Mouse (Mus musculus) embryo, embryonic 10.5 days (tissue): ENCODE results near the gene Slc43a2.
"Not testable (repeated sequence)": the region's sequence is repeated elsewhere in the genome, so short reads cannot be mapped to it uniquely, and the experiment has no call there.

ENCODE experiments used
- DNase-seq: peaks from one replicate; pipeline ENCODE4 v3.0.0-alpha.2; 2015; ENCODE audit warnings: low spot score

Slc43a2 gene

GRCm38 (mm10) chr11:75572854-75573650, 41.6 kb downstream of the Slc43a2 start:
- DNase-seq: peak; percentile 97

GRCm38 (mm10) chr11:75574378-75575123, 43.1 kb downstream of the Slc43a2 start:
- no peak for DNase-seq

GRCm38 (mm10) chr11:75575560-75576123, 44.1 kb downstream of the Slc43a2 start:
- DNase-seq: no peak

GRCm38 (mm10) chr11:75578609-75579008, 47.1 kb downstream of the Slc43a2 start:
- DNase-seq: no peak

- no peak for DNase-seq
Measured at GRCm38 (mm10) chr11:75581495-75582149, 50.1 kb downstream of the Slc43a2 start.

GRCm38 (mm10) chr11:75583521-75583920, 52.0 kb downstream of the Slc43a2 start:
- DNase-seq: no peak

- DNase-seq: no peak
Measured at GRCm38 (mm10) chr11:75585061-75585460, 53.6 kb downstream of the Slc43a2 start.

GRCm38 (mm10) chr11:75585978-75586377, 54.5 kb downstream of the Slc43a2 start:
- DNase-seq: no peak

- no peak for DNase-seq
Measured at GRCm38 (mm10) chr11:75586963-75587362, 55.5 kb downstream of the Slc43a2 start.

- peak; percentile 95 for DNase-seq
Measured at GRCm38 (mm10) chr11:75587493-75588284, 56.2 kb downstream of the Slc43a2 start, which contains the start of gene Pitpna. Gene Pitpna, plus strand, starts transcription at chr11:75588097.

- DNase-seq: peak; percentile 51
Measured at GRCm38 (mm10) chr11:75588285-75588941, 56.9 kb downstream of the Slc43a2 start.

- DNase-seq: no peak
Measured at GRCm38 (mm10) chr11:75592612-75593011, 61.1 kb downstream of the Slc43a2 start.

- DNase-seq: no peak
Measured at GRCm38 (mm10) chr11:75594431-75594830, 62.9 kb downstream of the Slc43a2 start.

- DNase-seq: no peak
Measured at GRCm38 (mm10) chr11:75595404-75595803, 63.9 kb downstream of the Slc43a2 start.

GRCm38 (mm10) chr11:75595816-75596215, 64.3 kb downstream of the Slc43a2 start:
- DNase-seq: no peak

GRCm38 (mm10) chr11:75596726-75597255, 65.3 kb downstream of the Slc43a2 start:
- DNase-seq: no peak

- DNase-seq: no peak
Measured at GRCm38 (mm10) chr11:75598004-75598403, 66.5 kb downstream of the Slc43a2 start.

GRCm38 (mm10) chr11:75599802-75600201, 68.3 kb downstream of the Slc43a2 start:
- not testable (repeated sequence) for DNase-seq

GRCm38 (mm10) chr11:75604826-75605225, 73.3 kb downstream of the Slc43a2 start:
- no peak for DNase-seq

- no peak for DNase-seq
Measured at GRCm38 (mm10) chr11:75605318-75605717, 73.8 kb downstream of the Slc43a2 start.

GRCm38 (mm10) chr11:75608776-75609175, 77.3 kb downstream of the Slc43a2 start:
- no peak for DNase-seq
